Mouse (Mus musculus) myocyte (in vitro differentiated cells): Measurements from ENCODE around the gene Brd7.

Experiments used
- CEBPB ChIP-seq: IDR thresholded peaks from 2 replicates; pipeline ENCODE4 v1.6.1; 2011; ENCODE audit warnings: mild to moderate bottlenecking, moderate library complexity; ENCODE audit not compliant: poor library complexity, insufficient read depth, severe bottlenecking
- MYOD1 ChIP-seq, 3 experiments: IDR thresholded peaks; one replicate each; pipeline ENCODE4 v1.6.1; 2011; ENCODE audit warnings: control low read depth in 2 of 3, low read depth in 2 of 3, mild to moderate bottlenecking in 2 of 3, moderate library complexity in 1 of 3; ENCODE audit not compliant: insufficient read length in 2 of 3, control insufficient read depth in 1 of 3
- POLR2A ChIP-seq: IDR thresholded peaks from one replicate; pipeline ENCODE4 v1.6.1; 2011; ENCODE audit warnings: low read depth, mild to moderate bottlenecking, control low read depth, moderate library complexity; ENCODE audit not compliant: insufficient read length

- TF ChIP-seq POLR2A (no peak), MYOD1 (IDR thresholded peaks at IDR 0.05; ENCODE audit: control insufficient read depth in 1 of 3, insufficient read length in 2 of 3, low read depth in 2 of 3) (no peak), CEBPB (no peak)
Measured at GRCm38 (mm10) chr8:88382311-88383163, 20.5 kb upstream of the Brd7 start.
